Mouse (Mus musculus) WW6 (cell line): ENCODE results near the gene Ciao2a.

Source experiments
- DNase-seq: peaks from one replicate; pipeline ENCODE4 v3.0.0-alpha.2; 2013; ENCODE audit warnings: low read depth, low spot score

Gene Ciao2a

DNA sequence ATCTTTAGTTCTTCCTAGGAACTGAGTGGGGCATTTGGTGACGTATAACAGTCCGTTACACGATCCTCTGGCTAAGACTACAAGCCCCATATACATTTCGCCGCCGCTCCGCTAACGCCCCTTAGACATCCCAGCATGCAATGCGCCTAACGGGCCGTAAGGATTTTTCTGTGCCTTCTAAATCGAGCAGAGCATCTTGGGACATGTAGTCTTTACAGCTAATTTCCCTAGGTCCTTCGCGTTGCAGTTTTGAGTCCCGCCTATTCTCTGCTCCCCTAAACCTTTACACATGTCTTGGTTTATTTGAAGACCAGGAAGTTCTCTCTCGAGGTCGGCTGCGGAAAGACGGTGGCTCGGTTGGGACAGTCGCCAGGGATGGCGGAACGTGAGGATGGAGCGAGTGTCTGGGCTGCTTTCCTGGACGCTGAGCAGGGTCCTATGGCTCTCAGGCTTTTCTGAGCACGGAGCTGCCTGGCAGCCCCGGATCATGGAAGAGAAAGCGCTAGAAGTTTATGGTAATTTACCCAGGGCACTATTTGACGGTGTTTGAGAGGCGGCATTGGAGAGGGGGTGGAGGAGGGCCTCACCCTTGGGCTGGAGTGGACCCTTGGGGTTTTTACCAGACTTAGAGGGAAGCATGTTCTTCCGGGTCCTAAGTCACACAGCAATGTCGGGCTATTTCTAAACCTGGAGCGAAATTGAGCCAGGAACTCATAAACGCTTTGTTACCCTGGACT, at the start of gene Ciao2a, which contains the start of gene Snx1:
Ciao2a (plus strand) TSS at position 156 of the 737 bp plus-strand sequence.
Snx1 (minus strand) TSS at position 132 of the 737 bp plus-strand sequence.
- DNase-seq: peak; percentile 84

DNA sequence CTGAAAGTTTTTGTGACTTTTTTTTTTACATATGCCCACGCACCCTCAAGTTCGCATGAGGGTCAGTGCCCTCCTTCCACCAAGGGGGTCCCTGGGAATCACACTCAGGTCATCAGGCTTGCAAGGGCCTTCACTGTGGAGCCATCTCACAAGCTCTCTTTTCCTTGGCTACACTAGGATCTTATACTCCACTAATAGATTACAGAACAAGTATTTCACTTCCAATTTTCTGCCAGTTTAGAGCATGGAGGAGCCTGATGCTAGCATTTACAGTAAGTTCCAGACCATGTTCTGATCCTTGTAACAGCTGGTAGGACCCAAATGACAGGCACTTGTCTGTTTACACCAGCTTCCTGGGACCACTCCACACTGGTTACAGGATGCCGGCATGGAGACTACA, 48.3 kb upstream of the Ciao2a start:
- no peak for DNase-seq

DNA sequence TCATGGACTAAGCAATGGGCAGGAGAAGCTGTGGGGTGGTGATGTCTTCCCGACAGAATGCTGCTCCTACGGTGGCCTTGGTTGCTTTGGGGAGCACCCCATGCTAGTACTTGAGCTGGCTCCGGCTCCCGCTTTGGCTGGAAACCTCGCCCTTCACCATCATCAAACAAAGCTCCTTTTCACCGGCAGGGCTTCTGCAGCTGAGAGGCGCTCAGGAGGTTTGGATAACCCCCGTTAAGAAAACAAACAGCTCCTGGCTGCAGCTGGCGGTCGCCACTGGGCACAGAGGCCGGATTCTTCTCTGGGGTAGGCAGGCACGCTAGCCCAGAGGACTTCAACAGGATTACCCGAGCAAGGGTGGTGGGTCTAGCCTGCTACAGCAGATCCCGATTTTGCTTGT, 47.9 kb upstream of the Ciao2a start:
- DNase-seq: no peak

DNA sequence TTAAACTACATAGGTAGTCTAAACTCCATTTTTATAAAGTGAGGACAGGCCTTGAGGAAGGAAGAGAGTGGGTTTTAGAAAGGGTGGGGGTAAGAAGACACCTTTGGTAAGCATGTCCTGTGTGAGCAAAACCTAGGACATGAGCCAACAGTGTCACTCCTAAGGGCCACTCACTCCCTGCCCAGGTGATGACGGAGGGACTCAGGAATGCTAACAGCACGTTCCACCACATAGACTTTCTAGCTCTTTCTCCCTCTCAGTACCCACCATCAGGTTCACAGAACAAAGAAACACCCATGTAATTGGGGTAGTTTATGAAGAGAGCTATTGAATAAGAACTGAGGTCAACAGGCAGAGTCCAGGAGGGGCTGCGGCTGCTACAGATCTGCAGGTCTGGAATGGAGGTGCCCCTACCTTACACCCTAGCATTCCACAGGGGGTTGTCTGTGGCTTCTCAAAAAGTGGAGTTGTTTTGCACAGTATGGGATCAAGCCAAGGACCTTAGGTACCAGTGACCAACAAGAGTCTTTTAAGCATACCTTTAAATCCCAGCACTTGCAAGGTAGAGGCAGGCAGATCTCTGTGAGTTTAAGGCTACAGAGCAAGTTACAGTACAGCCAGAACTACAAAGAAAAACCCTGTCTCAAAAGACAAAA, 45.5 kb upstream of the Ciao2a start:
- DNase-seq: no peak

DNA sequence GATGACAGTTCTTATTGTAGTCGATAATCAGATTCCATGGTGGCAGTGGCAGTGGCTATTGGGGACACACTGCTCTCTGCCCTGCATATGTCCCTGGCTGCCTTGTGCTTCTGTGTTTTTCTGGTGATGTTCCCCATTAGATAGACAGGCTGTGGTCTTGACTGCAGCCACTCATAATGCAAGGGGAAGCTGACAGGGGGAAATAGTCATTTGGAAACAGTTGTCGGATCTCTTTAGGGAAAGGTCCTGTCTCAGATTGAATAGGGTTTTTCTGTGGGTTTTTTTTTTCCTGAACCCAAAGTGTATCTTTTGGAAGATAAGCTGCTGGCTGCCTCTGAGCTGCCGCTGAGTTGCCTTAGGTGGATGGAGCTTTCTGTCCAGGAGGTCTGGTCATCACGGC, 44.4 kb upstream of the Ciao2a start:
- DNase-seq: no peak

DNA sequence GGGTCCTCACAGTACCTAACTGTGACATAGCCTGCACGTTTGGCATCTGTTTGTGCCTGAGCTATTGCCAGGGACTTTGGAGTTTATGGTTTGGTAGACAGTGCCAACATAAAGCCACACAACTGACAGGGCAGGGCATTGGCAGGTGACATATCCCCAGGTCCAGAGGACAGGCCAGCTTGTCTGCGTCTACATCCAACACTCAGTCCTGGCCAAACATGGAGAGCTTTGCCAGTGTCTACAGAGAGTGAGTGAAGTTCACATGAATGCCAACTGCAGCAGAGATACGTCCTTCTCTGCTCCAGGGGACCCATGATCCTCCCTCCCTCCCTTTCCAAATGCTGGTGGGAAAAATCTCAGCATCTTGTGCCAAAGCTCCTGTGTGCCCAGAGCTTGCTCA, 42.2 kb upstream of the Ciao2a start:
- no peak for DNase-seq

DNA sequence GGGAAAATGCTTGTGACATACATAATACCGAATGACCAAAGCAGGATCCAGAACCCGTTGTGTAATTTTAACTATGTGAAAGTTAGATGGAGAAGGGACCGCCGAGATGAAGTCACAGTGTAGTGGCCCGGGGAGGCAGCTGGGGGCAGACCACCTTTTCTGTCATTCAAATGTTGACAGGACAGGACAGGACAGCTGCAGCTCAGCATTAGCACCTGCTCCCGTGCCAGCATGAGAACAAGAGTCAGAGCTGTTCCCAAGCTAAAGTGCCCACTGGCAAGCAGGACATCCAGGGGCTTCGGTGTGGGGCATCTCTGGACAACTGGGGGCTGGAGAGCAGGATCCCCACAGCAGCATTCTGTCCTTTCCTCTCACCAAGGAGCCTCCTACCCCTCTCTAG, 39.3 kb upstream of the Ciao2a start:
- DNase-seq: no peak

DNA sequence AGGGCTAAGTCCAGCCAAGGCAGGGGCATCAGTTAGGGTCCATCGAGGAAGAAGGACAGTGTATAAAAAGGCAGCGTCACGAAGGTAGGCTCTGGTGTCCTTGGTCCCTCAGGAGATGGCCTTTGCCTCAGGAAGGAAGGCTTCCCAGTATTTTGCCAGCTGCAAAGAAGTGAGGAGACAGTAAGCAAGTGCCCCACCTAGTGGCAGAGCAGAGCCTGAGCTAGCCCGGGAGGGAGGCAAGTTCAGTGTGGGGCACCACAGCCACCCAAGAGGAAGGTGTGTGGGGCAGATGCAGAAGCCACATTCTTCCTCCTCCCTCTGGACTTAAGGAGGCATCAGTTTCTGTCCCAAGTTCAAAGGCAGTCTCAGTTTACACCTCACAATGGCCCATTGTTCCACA, 38.0 kb upstream of the Ciao2a start:
- DNase-seq: peak; percentile 29

DNA sequence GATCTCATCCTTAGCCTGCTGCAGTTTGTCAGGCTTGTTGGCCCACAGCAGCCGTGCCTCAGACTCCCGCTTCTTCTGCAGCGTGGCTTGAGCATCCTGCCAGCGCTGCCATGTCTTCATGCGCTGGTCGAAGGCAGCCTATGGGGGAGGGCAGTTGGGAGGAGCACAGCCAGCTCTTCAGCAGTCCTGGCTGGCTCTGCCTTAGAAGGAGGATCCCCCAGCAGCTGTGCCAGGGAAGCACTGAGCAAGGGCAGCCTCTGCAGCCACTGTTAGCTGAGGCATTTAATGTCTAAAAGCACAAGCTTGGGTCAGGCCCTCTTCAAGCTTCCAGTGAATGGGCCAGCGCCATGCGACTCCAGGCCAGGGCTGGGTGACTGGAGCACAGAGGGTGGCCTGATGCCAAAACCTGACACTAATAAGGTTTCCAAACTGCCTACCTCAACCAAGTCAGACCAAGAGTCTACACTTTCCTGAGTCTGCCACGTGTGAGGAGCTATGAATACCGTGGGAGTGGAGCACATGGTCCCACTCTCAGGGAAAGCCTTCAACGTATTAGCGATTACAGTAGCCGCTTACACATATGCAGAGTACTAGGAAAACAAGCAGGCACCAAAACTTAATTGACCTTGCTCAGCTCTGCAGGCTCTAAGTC, 35.7 kb upstream of the Ciao2a start:
- no peak for DNase-seq

DNA sequence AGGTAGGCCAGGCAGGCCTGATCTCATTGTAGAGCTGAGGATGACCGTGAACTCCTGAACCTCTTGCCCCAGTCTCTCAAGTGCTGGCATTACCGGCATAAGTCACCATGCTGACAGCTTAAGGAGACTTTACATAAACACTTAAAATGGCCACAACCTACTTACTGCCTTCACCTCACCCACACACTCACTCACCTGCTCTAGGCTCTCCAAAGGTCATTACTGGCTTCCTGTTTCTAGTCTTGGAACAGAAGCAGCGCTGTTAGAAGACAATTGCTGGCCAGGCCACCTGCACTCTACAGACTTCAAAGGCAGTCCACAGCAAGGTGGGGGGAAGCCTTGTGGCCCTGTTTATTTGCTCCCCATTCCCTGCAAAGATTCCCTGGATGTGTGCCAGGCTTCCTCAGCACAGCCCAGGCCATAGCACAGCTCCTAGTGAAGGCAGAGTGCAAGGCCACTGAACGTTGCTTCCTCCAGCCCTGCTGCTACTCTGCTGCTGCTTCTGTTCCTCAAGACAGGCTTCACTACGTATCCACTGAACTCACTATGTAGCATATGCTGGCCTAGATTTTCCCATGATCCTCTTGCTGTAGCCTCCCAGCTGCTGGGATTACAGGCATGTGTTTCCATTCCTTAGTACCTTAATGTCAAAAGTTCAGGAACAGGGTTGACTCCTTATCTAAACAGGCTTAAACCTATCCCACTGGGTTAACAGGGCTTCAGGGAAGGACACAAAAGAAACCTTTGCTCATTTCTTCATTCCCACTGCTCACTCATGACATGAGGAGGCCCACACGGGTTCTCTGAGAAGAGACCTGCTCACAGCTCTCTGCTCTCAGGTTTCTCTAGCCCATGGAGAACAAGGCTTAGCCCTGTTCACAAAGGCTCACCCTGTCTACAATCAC, 34.8 kb upstream of the Ciao2a start:
- no peak for DNase-seq

DNA sequence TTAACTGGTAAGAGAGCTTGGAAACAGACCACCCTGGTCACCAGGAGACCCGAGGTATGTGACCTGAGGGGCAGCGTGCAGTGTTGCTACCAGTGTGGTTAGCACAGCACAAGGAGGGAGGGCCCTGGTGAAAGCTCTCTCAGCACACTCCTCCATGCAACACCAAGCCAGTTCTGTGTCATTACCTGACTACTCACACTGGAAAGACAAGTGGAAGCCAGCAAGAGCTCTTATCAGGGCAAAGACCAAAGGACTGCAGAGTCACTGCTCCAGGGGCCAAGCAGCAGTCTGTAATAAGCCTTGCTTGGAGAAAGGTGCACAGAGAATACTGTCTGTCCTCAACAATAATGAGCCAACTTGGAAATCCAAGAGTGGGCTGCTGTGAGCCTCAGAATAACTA, 33.7 kb upstream of the Ciao2a start:
- no peak for DNase-seq

DNA sequence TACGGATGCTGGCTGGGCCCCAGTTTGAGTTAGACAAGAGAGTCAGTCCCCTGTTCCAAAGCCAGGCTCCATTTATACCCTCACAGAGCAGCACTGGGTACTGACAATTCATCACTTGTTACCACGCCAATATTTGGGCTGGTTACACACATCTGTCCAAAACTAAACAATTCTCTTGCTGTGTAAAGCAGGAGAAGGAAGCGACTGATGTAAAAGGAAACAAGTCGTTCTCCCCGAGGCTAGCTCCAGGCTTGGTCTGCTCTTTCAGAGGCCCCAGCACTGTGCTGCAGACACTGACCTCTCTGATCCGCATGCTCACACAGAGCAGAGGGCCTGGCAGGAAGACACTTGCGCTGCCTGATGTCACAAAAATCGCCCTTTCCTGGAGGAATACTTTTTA, 24.8 kb upstream of the Ciao2a start:
- DNase-seq: no peak

DNA sequence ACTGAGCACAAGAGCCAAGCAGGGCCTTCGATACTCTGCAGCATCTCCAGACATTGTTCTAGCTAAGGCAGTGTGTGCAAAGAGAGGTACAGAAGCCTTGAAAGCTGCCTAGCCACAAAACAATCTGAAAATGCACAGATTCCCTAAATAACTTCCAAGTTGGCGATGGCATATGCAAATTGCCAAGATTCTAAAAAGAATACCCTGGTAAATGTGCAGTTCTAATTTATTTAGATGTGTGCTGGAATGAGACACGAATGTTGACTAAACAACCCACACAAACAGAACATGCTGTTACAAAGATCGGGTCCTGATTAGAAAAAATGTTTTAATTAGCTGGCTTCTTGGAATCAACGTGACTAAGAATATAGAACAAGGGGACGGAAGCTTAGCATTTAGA, 23.7 kb upstream of the Ciao2a start:
- no peak for DNase-seq

DNA sequence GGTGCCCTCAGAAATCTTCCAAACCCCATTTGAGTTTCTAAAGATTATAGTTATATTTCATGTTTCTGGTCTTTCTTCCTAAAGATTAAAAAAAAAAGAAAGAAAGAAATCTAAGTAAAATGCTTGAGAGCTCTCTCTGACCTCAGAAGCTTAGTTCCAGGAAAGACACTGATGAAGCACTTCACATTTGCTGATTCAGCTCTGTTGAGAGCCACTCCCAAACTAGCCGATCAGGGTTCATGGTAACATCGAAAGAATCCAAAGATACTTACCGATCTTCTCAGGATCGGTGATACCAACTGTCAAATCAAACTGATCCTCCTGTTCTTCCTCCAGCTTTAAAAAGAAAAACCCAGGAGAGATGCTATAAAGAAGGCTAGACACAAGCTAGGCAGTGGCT, 21.8 kb upstream of the Ciao2a start:
- no peak for DNase-seq

DNA sequence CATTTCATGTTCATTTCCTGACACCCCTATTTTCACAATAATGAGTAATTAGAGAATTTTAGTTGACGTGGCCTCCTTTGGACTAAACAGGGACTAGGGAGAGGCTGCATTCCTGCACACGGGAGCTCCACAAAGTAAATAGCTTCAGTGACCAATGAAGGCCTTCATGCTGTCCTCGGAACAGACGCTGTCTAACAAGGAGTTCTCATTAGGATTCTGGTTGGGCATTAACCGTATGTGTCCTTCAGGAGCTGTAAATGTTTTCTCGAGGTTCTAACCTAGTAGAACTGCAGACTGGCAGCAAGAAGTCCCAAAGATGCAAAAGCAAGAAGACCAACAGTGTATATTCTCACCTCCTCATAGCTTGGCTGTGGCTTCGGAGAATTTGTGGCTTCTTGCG, 21.2 kb upstream of the Ciao2a start:
- DNase-seq: no peak

DNA sequence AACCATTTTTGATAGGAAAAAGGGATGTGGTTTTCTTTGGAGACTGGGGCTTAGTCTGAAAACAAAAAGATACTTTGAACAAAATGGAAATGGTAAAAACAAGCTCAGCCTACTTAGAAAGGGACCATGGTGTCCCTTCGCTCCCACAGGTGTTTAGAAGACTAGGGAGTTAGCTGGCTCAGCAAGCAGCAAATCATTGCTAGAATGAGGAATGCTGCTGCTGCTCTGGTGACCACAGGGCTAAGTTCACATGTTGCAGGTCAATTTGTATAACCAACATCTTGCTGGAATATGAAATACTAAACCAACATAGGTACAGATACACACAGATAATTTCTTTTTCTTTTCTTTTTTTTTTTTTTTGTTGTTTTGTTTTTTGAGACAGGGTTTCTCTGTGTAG, 16.8 kb upstream of the Ciao2a start:
- no peak for DNase-seq

DNA sequence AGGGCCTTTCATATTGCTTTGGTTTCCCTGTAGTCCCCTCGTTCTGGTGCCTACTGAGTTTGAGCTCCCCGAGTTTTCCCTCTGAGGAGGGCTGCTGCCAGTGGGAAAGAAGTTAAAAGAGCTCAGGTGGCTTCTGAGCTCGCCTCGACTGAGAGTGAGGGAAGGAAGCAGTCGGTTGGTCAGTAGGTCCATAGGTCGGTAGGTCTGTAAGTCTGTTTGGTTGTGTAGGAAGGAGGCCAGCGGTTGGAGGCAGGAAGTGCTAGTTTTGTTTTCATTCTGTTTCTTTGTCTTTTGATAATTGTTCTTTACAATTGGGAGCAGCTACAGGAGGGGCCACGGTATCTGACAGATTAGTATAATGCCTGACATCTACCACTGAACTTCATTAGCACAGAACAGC, 16.3 kb upstream of the Ciao2a start:
- no peak for DNase-seq

DNA sequence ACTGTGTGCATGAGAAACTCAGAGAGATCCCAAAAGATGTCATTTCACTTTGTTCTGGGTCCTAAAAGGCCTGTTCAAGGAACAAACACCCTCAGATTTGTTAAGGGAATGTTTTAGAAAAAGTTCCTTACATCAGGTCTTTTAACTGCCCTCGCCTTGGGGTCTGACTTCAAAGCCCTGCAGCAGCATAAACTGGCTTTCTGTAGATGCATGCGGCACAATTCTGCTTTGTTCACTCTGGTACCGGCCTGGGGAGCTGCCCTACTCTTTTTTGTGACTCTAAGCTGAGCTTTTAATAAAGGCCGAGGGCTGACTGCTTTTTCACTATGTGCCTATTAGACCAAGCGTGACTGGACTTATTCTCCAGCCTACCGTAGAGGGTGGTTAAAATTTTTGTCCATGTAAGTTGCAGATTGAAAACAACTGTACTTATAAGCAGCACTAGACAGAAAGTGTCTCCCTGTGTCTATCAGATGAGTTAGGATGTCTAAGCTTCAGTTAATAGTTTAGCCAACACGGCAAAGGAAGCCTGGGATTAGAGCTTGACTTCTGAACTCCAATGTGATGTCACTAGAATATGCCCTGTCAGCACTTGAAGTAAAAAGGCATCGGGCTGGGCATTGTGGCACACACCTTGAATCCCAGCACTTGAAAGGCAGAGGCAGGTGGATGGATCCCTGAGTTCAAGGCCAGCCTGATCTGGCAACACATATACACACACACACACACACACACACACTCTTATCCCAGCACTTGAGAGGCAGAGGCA, 15.6 kb upstream of the Ciao2a start:
- no peak for DNase-seq

DNA sequence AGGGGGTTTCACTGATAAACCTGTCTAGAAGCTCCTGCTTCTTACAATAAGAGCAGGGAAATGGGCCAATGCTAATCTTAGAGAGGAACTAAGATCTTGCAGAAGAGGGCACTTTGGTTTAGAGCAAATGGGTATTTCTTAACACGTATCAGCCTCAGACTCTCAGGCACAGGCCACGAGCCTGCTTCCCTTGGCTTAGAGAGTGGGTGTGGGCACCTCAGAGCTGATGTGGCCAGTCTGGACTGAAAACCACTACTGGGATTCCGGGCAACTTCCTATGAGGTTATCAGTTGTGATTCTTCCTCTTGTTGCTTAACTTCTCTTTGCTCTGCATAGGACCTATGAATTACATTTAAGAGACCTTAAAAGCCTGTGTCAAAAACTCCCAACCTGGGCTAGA, 12.1 kb upstream of the Ciao2a start:
- DNase-seq: no peak

DNA sequence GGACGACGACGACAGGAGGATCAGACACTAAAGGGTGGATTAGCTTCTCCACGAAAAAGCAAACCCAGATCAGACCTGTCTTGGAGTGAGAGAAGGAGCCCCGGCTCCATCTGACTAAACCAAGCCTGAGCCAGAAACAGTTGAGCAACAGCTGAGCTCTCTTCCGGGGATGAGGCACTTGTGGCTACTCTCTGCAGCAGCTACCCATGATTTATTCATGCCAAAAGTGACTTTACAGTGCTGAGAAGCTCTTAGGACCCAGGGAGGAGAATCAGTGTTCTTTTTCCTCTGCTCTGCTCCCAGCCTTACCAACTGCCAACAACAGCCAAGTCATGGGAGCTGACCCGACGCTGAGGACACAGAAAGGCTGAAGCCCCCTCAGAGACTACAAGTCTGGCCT, 9.5 kb upstream of the Ciao2a start:
- no peak for DNase-seq

DNA sequence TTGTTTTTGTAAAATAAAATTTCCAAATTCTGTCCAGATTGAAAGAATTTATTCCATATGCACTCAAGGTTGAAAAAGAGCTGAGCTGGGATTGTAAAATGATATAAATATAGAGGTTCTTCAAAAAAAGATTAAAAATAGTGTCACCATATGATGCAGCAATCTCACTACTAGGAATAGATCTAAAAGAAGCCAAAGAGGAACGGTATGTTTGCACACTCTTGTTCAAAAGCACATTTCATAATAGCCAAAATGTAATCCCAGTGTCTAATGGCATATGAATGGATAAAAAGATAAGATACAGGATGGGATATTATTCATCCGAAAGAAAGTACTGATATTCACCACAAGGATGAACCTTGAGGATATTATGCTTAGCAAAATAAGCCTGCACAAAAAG, 6.9 kb upstream of the Ciao2a start:
- DNase-seq: no peak
